Mouse (Mus musculus): ENCODE measurements around the gene Samd7.
"Not testable (repeated sequence)": the region's sequence is repeated elsewhere in the genome, so short reads cannot be mapped to it uniquely, and the experiment has no call there.

The Samd7 gene

DNA sequence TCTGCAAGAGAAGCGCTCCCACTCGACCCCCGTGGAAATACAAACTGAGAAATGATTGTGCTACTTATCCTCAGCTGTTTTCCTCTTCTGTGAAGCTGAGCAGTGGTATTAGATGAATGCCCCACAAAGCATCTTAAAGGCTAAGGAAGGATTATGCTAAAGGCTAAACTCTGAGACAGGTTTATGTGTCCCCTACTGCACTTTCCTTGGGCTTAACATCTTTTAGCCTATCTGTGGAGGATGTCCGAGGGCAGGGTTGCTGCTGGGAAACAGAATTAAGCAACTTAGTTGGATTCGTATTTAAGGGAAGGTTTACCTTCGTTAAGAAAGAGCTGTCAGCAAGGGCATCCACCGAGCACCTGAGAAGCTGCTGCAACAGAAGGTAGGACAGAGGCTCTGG, at the start of gene Samd7:
TSS of gene Samd7 (plus strand) at position 288 of the 400 bp plus-strand sequence.
- DNase-seq (ENCODE audit: low spot score): no peak

DNA sequence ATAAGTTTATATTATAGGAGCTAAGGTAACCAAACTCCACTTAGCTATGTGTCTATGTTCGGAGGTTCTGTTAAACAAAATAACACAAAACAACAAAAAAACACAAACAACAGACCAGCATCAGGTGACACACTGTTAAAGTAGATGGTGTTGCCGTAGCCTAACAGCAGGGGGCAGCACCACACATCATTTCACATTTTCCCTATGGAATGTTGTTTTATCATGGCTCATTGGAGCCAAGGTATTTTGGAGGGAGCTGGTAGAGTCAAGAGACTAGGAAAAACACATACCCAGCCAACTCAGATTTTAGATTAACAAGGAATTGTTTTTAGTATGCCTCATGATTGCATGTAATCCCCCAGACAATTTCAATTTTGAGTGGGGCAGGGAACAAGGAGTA, 49.7 kb upstream of the Samd7 start:
- DNase-seq (ENCODE audit: low spot score): peak; percentile 86

DNA sequence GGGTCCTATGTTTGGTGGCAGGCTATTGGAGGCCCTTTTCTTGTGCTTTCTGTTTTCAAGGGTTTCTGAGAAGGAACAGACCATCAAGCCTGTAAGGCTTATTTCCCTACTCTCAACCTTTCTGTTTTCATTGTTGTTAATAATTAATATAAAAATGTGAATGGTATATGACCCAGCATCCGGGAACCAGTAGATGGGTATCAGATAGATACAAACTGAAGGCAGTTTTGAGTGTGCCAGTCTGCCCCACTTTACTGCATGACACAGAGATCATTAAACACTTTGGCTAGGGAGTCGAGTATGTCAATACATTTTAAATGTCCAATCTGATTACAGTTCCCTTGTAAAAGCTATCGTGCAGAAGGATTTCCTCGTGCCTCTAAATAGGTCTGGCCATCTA, 48.2 kb upstream of the Samd7 start:
- DNase-seq (ENCODE audit: low spot score): no peak

DNA sequence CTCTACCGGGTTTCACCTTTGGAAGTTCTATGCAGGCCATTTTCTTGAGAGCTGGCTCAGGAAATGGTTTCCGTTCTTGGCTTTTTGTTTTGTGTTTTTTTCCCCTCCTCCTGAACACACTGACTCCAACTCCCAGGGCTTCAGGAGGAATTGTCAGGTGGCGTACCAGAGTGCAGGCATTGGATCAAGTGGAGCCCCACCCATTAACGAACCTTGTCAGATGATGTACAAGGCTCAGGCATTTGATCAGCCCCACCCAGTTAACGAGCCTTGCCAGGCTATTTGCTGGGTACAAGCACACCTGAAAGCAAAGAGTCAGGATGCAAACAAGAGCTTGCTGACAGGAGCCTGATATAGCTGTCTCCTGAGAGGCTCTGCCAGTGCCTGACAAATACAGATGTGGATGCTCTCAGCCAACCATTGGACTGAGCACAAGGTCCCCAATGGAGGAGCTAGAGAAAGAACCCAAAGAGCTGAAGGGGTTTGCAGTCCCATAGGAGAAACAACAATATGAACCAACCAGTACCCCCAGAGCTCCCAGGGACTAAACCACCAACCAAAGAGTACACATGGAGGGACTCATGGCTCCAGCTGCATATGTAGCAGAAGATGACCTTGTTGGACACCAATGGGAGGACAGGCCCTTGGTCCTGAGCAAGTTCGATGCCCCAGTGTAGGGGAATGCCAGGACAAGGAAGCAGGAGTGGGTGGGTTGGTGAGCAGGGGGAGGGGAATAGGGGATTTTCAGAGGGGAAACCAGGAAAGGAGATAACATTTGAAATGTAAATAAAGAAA, 46.2 kb upstream of the Samd7 start, which contains the start of gene Lrrc31:
TSS of gene Lrrc31 (minus strand) at position 133 of the 795 bp plus-strand sequence.
- DNase-seq (ENCODE audit: low spot score): not testable (repeated sequence)

DNA sequence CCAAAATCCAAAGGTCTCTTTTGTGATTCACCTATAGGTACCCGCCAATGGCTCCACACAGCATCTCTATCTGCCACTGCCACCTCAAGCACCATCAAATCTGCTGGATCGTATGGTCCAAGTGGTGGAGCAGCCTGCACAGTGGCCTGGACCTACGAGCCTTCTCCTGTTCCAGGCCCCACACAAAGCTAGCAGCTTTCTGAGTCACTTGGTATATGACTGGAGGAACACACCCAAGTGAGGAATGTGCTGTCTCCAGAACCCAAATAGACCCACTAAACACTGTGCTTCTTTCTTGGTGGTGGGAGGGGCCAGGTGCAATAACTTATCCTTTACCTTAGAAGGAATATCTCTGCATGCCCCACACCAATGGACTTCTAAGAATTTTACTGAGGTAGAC, 40.1 kb upstream of the Samd7 start:
- no peak for DNase-seq (ENCODE audit: low spot score)

DNA sequence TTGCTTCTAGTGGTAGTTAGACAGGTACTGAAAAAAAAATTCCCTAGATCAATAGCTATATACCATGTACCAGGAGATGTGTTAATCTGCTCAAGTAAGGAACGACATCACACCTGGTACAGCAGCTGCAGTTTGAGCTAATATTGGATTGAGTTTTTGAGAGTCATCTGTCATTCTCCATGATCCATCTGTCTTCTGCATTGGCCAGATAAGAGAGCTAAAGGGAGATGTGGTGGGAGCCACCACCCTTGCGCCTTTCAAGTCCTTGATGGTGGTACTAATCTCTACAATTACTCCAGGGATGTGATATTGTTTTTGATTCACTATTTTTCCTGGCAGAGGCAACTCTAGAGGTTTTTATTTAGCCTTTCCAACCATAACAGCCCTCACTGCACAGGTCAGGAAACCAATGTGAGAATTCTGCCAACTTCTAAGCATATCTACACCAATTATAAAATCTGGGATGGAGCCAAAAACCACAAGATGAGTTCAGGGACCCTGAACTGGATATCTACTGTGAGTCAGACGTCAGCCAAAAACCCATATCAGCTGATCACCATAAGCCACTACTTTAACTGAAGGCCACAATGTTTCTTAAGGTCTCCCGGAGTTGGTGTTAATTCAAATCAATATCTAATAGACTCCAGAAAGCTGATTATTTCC, 39.3 kb upstream of the Samd7 start:
- DNase-seq (ENCODE audit: low spot score): no peak

DNA sequence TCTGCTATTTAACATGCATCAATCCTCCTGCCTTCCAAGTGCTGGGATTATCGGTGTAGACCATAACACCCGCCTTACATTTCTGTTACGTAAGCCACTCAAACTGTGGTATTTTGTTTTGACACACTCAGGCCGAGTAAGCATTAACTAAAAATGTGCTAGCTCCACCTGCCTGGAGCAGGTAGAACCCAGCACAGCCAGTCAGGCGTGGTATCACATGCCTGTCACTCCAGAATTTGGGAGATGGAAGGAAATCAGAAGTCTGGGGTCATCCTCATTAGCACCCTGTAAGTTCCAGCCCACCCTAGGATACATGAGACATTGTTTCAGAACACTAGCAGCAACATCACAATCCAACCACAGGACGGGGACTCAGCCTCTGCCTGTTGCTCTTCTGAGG, 35.9 kb upstream of the Samd7 start:
- DNase-seq (ENCODE audit: low spot score): no peak

DNA sequence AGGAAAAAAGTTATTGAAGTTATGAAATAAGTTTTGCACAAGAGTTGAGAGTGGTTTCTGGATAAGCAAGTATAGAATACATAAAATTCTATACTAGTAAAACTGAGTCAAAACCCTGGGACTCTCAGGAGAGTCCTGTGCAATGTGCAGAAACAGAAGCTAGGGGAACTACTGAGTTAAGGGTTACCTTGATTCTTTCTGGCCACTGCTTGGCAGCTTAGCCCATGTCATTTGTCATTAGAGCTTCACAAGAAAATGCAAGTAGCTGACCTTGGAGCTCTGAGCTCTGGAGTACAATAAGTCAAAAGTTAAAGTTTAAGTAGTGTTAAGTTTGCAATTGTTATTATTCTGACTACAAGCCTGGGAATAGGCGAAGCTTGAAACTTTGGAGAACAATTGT, 32.8 kb upstream of the Samd7 start:
- DNase-seq (ENCODE audit: low spot score): no peak

DNA sequence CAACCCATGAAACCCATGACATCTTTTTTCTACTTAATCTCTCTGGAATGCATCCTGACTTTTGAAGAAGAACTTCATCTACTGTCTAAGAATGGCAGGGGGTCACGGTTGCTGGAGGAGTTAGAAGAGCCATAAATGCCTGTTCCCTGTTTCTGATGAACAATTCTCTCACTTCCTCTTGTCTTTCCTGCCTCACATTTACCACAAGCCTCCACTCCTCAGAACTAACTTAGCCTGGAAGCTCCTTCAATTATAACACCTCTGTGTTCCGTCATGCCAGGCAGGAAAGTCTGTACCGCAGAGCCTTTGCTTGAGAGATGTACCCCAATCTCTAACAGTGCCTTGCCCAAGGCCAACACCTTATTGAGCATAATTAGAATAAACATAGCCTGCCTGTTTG, 27.4 kb upstream of the Samd7 start:
- DNase-seq (ENCODE audit: low spot score): no peak

DNA sequence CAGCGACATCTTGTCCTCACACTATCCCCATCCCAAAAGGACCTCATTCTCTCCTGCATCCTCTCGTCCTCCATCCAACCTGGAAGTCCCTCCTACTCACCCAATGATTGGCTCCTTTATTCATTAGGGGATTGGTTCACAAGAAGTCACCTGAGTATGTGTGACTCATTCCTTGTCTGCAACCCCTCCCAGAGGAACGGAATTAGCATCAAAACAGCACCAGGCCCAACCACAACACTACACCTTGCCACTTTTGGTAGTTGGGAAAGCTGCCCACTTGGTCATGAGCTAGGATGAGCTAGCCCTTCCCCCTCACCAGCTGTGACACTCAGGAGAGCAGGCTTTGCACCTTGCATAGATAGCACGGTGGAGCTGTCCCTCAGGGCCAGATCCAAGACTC, 24.1 kb upstream of the Samd7 start:
- DNase-seq (ENCODE audit: low spot score): no peak

DNA sequence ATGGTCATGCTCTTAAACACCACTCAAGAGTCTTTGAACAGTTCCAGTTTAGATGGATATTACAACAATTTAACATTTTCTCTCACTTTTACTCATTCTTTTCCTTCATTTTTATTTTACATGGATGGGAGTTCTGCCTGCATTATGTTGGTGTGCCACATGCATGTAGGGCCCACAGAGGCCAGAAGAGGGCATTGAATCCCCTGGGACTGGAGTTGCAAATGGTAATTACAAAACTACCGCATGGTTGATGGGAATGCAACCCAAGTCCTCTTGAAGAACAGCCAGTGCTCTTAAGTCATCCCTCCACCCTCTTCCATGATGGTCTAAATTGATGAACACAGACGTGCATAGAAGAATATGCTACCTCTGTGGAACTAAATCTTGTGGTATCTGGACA, 23.6 kb upstream of the Samd7 start:
- no peak for DNase-seq (ENCODE audit: low spot score)

DNA sequence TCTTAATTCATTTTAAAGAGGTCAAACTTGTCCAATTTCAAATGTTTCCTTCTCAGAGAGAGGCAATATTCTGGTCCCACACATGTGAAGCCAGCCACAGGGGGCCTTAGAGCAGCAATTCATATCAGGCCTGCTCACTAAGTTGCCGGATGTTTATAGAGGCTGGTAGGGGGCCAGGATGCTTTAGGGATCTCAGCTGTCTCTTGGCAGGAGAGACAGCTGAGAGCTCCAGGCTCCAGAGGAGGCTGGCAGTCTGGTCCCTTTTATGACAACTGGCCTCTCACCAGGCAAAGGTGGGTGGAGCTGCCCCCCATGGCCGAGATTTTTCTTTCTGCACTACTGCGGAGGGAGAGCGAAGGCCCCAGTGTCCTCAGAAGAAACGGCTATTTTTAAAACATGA, 22.9 kb upstream of the Samd7 start:
- DNase-seq (ENCODE audit: low spot score): peak; percentile 14

DNA sequence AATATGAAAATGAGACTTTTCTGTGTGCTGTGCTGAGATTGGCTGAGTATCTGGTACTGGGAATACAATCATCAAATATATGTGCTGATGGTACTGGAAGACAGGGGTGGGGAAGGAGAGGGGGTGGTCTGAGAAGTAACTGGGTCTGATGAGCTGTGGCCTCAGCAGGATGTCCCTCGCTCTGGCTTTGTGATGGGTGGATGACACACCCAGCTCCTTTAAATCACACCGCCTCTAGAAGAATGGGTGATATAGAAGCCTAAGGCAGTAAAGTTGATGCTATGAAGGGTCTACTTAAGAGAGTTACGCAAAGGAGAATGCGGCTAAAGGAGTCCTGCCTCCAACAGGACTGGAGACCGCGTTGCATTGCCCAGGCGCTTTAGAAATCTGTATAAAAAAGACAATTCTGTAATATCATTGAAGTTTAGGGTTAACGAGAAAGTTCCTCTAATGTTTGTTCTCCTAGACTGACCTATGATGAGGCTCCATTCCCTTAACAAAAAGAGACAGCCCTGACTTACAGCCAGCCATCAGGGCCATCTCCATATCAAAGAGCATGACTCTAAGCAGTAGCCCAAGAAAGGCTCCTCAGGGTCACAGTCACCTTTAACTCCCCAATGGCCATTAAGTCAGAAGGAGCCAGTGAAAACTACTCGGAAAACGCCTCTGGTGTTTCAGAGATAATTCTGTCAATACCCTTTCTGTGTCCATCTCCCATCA, 21.8 kb upstream of the Samd7 start:
- DNase-seq (ENCODE audit: low spot score): no peak

DNA sequence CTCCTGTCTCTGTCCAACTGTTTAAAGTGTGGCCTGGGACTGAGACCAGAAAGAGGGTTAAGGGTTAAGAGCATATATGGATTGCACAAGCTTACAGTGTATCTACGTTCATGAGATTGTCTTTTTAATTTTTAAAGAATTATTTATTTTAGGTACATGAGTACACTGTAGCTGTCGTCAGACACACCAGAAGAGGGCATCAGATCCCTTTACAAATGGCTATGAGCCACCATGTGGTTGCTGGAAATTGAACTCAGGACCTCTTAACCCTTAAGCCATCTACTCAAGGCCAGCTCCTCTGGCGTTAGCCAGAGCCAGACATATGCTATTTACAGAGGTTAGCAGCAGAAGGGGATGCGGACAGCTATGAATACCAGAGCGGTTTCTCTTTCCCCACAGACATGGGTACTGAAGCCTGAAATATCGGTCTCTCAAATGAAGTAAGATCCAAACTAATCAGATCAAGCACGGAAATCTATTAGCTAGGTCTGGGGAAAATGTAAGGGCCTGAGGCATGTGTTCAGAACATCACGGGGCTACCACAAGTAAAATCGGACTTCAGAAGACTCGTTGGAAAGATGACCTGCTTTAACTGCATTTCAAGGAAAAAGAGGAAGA, 21.1 kb upstream of the Samd7 start:
- DNase-seq (ENCODE audit: low spot score): no peak

DNA sequence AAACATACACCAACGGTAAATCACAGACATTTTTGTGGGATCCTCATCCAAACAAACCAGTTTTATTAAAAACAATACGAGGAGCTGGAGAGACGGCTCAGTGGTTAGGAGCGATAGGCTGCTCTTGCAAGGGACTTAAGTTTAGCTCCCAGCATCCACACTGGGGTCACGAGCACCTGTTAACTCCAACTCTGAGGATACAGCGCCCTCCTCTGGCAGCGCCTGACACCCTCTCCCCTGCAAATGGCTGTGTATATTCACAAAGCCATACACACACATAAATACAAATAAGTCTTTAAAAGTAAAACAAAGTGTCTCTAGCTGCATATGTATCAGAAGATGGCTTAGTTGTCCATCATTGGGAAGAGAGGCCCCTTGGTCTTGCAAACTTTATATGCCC, 20.6 kb upstream of the Samd7 start:
- no peak for DNase-seq (ENCODE audit: low spot score)

DNA sequence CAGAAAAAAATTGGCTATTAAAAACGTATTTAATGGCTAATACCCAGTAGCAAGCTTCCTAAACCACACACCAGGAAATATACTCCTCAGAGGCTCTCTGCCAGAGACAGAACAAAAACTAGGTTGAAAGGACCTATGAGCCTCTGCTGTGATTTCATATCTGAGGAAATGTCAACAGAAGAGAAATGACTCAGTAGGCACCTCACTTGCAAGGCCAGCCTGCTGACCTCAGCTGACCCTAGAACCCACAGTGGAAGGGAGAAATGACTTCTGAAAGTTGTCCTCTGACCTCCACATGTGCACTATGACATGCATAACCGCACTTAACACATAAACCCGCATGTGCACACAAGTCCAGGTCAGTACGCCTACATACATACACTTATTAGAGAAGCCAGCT, 18.9 kb upstream of the Samd7 start:
- DNase-seq (ENCODE audit: low spot score): no peak

DNA sequence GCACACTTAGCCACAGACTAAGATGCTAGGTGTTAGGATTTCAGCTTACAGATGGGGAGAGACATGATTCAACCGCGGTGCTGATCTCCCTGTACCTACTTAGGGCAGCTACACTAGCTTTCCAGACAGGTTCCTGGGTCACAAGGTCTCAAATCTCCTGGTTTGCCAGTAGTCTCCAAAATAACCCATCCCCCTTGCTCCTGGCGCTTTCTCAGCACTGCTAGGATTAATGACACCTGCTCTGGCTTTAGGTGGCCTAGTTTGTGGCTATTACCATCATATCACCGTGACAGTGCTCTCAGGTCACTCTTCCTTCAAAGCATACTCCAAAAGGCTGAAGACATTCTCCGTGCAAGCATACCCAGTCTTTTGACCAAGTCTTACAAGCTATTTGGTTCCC, 17.0 kb upstream of the Samd7 start:
- DNase-seq (ENCODE audit: low spot score): no peak

DNA sequence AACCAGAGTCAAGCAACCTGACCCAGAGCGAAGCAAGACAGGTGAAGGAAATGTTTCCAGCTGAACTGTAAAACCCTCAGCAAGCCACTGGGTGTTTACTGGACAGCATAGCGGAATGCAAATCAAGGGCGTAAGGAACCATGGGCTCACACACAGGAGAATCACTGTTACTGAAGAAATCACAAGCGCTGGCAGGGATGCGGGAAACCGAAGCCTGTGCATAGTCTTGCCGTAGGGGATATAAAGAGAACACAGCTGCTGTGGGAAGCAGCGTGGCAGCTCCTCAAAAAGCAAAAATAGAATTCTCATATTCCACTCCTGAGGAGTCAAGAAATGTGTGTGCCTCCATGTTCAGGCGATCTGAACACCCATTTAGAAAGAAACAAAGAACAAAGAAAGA, 9.3 kb upstream of the Samd7 start:
- DNase-seq (ENCODE audit: low spot score): peak; percentile 6

DNA sequence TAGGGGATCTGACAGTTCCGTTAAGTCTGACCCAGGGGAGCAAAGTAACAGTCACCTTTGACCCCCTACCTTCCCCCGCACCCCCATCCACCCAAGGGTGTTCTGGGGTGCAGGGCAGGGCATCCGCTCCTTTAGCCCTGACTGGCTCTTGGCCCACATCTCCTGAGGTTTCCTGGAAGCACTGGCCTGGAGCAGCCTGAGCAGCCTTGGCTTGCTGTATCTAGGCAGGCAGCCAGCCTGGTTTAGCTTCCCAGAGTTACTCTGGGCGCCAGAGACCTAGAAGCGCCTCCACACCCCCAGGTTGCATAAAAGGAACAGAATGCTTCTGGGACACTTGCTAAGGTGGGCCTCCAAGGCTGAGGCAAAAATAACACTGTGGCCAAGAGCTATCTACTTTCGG, 4.8 kb upstream of the Samd7 start:
- DNase-seq (ENCODE audit: low spot score): no peak

DNA sequence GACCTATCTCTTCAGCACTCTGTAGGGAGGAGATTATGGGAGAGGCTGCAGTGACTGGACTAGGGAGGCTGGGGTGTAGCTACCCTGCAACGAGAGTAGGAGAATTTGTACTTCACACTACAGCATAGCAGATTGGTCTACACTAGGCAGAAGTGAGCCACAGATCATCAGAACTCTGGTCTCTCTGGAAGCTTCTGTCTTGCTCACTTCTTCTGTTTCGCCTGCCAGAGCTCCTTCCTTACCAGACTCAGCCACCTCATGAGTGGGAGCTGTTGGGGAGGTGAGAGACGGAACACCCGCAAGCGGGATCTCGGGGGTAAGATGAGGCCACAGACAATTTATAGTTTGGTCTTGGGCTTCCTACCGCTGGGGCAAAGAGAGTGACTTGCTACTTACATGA, 3.2 kb upstream of the Samd7 start:
- no peak for DNase-seq (ENCODE audit: low spot score)

DNA sequence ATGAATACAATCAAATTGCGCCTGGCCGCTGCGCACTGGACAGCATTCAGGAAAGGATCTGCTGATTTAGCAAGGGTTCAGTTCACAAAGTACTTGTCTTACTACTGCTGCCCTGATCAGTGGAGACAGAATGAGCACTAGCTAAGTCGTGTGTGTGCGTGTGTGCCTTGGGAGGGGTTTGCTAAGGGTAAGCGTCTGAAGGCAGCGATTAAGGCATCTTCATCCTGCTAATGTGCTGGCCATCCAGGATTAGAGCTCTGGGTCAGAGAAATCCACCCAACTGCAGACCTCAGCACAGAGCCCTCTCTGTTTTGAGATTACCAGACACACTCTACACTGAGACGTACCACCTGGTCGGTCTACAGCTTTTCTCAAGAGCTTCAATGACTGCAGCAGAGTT, 2.2 kb downstream of the Samd7 start:
- no peak for DNase-seq (ENCODE audit: low spot score)

DNA sequence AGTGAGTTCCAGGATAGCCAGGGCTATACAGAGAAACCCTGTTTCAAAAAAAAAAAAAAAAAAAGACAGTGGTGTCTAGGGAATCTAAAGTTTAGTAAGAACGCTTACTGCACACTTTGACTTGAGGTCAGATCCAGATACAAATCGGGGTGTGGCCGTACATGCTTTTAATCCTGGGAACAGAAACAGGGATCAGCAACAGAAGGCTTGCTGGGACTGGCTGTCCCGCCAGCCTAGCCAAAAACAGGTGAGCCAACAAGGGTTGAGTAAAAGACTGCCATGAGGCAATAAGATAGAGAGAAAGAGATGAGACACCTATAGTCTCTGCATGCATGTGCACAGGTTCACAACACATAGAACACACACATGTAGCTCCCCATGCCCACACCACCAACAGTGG, 8.6 kb downstream of the Samd7 start:
- DNase-seq (ENCODE audit: low spot score): no peak

DNA sequence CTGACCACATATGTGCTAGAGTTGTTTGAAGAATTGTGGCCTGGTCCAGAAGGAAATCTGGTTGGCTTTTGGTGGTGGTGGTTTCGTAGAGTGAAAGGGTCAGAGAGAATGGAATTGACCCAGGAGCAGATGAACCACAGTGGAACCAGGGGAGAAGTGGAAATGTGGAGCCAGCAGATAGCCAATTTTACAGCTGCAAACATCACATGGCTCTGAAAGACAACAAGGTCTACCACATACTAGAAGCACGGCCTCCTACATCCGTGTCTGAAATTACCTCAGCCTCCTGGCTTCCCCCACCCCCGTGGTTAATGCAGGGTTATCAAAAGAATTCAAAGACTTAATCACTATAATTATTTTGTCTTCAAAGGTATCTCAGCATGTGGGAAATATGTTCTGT, 18.8 kb downstream of the Samd7 start:
- no peak for DNase-seq (ENCODE audit: low spot score)

Measured in embryo, embryonic 10.5 days (tissue).